Mouse (Mus musculus) CD8-positive naive resting alpha-beta T cell, adult 57 days (primary cell): ENCODE data around the gene Samd10. TPM values are rescaled to one million over a fixed set of nuclear protein-coding genes. Genes with fewer than 3 reads are reported as not detected.

Source experiments
- total RNA-seq: library from RNA; stranded (reverse); gene quantifications from one replicate; pipeline ENCODE4 v1.2.4, GENCODE M21; 2023

Samd10 gene
- 8.1 TPM for total RNA-seq

DNA sequence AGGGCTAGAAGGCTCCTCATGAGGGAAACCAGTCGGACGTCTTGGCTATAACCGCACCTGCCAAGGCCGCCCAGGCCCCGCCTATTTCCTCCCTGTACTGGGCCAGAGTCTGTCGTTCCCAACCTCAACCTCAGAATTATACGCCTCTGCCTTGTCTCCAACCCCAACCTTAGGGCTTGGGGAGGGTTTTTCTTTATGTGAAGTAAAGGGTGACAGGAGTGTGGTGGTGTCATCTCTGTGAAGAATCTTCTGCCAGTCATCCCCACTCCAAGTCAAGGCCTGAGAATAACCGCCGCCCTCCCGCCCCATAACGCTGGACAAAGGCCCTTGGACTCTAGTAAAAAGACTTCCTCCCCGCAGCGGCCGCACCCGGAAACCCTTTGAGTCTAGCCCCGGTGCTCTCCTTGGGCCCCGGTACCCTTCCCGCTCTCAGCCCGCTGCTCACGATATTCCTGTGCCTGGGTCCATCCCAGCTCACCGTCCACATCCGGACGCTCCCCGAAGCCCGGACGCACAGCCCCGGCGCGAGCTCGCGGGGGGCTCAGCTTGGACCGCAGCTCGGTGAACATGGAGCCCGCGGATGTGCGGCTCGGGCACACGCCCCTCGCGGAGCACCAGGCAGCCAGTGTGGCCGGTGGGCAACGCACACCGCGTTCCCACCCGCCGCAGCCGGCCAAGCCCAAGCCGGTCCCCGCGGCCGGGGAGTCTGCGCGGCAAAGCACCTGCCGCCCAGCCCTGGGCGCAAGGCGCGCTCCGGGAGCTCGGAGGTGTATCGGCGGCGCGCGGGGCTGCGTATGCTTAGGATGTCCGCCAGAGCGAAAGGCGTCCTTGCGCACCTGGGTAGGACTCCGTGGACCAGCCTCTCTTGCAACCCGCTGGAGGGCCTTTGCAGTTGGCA is at the start of gene Samd10:
Samd10 (minus strand) TSS at position 759 of the 898 bp plus-strand sequence.

DNA sequence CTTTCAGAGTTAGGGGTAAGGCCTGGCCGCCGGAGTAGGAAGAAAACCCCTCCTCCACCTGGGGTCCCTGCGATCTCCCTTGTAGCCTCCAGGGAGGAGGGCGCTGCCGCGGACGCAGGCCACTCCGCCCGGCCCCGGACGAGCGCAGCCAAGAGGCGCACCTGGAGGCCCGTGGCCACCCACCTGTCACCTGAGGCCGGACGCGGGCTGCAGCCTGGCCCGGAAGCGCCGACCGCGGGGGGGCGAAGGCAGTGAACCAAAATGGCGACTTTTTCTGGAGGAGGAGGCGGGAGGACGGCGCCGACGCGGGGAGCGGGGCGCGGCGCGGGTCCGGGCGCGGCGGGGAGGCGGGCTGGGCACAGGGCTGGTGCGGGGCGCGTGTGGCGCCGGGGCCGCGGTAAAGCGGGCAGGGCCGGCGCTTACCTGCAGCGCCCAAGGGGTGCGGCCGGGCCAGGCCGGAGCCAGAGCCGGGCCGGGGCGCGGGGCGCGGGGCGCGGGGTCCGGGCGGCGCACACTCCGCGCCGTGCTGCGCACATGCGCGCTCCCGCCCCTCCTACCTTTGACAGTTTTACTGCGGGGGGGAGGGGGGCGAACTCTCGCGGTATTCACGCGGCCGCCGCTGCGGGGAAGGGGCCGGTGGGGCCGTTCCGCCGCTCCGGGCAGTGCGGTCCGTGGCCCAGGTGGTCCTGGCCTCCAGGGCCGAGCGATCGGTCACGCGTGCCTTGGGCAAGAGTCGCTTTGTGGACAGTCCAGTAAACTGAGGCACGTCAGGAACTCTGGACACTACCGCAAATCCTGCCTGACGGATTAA is 6.6 kb downstream of the Samd10 start, which contains the start of gene Zfp512b:
Zfp512b (minus strand) TSS at position 573 of the 811 bp plus-strand sequence.

DNA sequence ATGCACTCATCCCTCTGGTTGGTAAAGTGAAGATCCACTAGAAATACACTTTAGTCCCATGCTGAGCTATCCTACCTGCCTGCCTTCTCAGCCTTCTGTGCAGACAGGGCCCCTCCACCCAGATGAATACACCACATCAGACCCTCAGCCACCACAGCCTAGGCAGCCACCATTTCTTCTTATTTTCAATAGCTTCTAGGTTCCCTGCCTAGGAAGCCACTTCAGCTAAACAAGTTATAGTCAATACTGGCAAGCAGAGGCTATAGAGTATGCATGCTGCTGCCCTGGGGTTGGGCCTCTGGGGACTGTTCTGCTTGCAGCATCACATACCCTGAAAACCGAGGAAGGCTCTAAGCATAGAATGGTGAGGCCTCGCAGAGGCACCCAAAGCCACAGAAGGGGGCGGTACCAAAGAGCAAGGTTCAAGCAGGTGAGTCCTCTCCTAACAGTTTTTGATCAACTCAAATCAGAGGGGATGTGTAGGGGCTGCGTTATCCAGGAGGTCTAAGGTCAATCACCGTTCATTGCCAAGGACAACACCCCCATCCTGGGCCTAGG is 7.4 kb downstream of the Samd10 start, which contains the start of gene Prpf6:
Prpf6 (plus strand) TSS at position 341 of the 558 bp plus-strand sequence.

DNA sequence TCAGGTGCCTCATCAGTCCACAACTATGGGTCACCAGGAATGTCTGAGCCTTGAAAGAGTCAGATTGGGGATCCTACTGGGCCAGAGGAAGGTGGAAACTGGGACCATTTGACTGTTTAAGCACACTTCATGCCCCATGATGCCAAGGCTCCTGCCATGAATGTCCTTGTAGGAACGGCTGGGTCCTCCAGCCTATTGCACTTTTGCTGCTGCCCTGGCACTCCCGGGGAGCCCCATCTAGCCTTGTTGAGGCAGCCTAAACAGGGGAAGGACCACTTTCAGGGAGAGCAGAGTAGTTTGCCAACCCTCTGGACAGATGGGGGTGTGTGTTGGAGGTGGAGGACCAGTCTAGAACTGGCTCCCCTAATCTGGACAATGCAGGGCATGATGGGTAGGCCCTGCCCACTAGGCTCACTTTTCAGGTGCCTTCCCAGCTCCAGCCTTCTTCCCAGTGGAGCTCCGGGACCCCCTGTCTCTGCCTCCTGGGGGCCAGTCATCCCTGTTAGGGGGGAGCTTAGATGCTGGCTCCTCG is 14.5 kb downstream of the Samd10 start, which contains the start of gene Uckl1:
Uckl1 (minus strand) TSS at position 482 of the 532 bp plus-strand sequence.

Other genes starting within 250 kb of the Samd10 start
- gene Zgpat, start 234.3 kb downstream of the Samd10 start, total RNA-seq: 110 TPM
- gene Arfrp1, start 233.8 kb downstream of the Samd10 start, total RNA-seq: 104 TPM
- 231 TPM for gene Lime1, start 219.1 kb downstream of the Samd10 start, total RNA-seq
- gene Zbtb46, start 139.8 kb downstream of the Samd10 start, total RNA-seq: 0.24 TPM
- not detected for gene Abhd16b, start 106.0 kb downstream of the Samd10 start, total RNA-seq
- 59.8 TPM for gene Tpd52l2, start 102.1 kb downstream of the Samd10 start, total RNA-seq
- 112 TPM for gene Dnajc5, start 78.7 kb downstream of the Samd10 start, total RNA-seq
- gene Uckl1, start 14.3 kb downstream of the Samd10 start, total RNA-seq: 126 TPM
- 63.4 TPM for gene Prpf6, start 7.3 kb downstream of the Samd10 start, total RNA-seq
- 58.7 TPM for gene Zfp512b, start 6.4 kb downstream of the Samd10 start, total RNA-seq
- not detected for gene Gm29797, start 57.8 kb upstream of the Samd10 start, total RNA-seq
- gene Sox18, start 72.4 kb upstream of the Samd10 start, total RNA-seq: not detected
- 19.2 TPM for gene Tcea2, start 81.1 kb upstream of the Samd10 start, total RNA-seq
- gene Rgs19, start 94.8 kb upstream of the Samd10 start, total RNA-seq: 102 TPM
- gene Lkaaear1, start 99.2 kb upstream of the Samd10 start, total RNA-seq: not detected
- gene Oprl1, start 115.8 kb upstream of the Samd10 start, total RNA-seq: not detected
- not detected for gene Myt1, start 164.1 kb upstream of the Samd10 start, total RNA-seq
- gene Pcmtd2, start 238.6 kb upstream of the Samd10 start, total RNA-seq: 59.2 TPM